Mouse (Mus musculus) testis, postnatal 10 days (tissue): ENCODE measurements around the gene Slc25a5.

ENCODE experiments used
- DNase-seq: peaks from one replicate; pipeline ENCODE4 v3.0.0; 2021; ENCODE audit warnings: low spot score

Gene Slc25a5

DNA sequence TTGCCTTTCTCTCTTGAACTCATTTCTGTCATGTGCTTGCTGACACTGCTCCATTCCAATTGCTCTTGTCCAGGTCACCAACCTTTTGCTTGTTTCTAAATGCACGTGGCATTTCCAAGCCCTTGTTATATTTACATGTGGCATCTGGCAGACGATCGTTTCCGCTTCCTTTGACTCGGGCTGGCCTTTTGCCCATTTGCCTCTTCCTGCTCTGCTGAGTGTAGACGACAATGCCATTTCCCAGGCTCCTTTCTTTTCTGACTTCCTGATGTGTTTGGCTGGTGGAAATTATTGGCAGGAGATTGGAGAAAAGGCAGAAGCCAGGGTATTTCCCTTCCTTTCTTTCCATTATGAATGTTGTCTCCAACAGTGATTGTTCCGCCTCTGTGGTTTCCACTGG lies 43.9 kb downstream of the Slc25a5 start:
- DNase-seq, result no peak

- DNase-seq, result no peak
These were observed 46.2 kb downstream of the Slc25a5 start for GRCm38 (mm10) chrX:36841698-36842097.

GRCm38 (mm10) chrX:36843346-36843990 lies 48.0 kb downstream of the Slc25a5 start:
- peak; percentile 40 for DNase-seq

- no peak for DNase-seq
These were observed 51.7 kb downstream of the Slc25a5 start for GRCm38 (mm10) chrX:36847152-36847551.
